Mouse (Mus musculus) embryonic fibroblast, embryonic 13.5 days (primary cell): ENCODE measurements at regions not wholly inside any gene's neighbourhood (a gene's known extent, or its start where the extent isn't known, plus 50 kb on each side); places are given as distances from the start of the nearest gene placed in this dataset.

Source experiments
- CTCF ChIP-seq: IDR thresholded peaks from 2 replicates; pipeline ENCODE4 v1.5.1; 2011; ENCODE audit warnings: mild to moderate bottlenecking, control low read depth, low read length, moderate library complexity, borderline replicate concordance; ENCODE audit not compliant: insufficient read depth
- POLR2A ChIP-seq: IDR thresholded peaks from 2 replicates; pipeline ENCODE4 v1.6.1; 2011; ENCODE audit warnings: low read depth, mild to moderate bottlenecking, control low read depth, low read length, moderate library complexity

DNA sequence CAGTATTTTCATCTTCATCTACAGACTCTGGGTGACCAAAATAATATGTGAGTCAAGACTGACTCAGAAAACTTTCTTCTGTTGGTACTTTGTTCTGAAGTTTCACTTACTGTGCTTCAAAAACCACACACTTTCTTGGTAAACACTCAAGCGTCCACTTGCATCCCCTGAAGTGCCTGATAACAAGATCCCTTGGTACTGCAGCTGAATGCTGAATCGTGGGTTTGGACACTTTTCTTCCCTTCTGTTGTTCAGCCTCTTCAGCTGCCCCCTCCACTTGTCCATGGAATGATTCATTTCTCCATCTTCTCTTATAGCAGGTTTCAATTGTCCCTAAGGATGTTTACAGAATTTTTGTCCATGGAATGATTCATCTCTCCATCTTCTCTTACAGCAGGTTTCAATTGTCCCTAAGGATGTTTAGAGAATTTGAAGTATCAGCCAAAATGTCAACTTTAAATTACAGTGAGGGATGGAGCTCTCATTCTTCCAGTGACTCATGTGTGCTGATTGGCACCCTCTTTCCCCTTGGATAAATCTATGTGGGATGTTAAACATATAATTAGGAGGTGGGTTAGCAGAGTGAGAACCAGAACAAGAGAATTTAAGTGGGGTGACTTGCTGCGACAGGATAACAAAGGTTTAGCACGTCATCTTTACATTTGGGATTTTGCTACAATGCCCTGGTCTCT is 57.7 kb upstream of the Pdk4 start:
- TF ChIP-seq CTCF (no peak), POLR2A (no peak)
